Mouse (Mus musculus): Measurements from ENCODE around the gene Lrrc41. TPM values are rescaled to one million over a fixed set of nuclear protein-coding genes. Genes with fewer than 3 reads are reported as not detected.

Lrrc41 gene
- total and polyA plus RNA-seq, 3 experiments = 64.4 to 73.3 TPM; not detected in 1

- Histone ChIP-seq H3K27ac (ENCODE audit: control insufficient read depth, low read depth, low read length) (no peak overlapping the region), H3K4me1 (ENCODE audit: control insufficient read depth in 1 of 2, insufficient read depth in 2 of 2, low read length in 2 of 2) (0 out of 4 replicates have a peak, but pooled peaks cover 0 to 3% of the 10 kb centered on the region in 2 experiments), H3K9me3 (replicated peaks; ENCODE audit: insufficient read depth, low read length) (no peaks in the 10 kb centered on the region), H3K27me3 (ENCODE audit: control insufficient read depth in 1 of 2, insufficient read depth in 2 of 2, low read length in 2 of 2) (no peaks in the 10 kb centered on the region), H3K4me3 (ENCODE audit: control insufficient read depth in 1 of 2, insufficient read depth in 1 of 2, low read depth in 2 of 2, low read length in 2 of 2) (peak overlapping the region; percentile 54 to 88), H3K9ac (ENCODE audit: control insufficient read depth, low read depth, low read length, poor library complexity, severe bottlenecking) (peak overlapping the region; percentile 59), H3K36me3 (ENCODE audit: control insufficient read depth in 1 of 2, insufficient read depth in 2 of 2, low read length in 2 of 2) (no peaks in the 10 kb centered on the region), H3K79me2 (ENCODE audit: control insufficient read depth, insufficient read depth, low read length, poor library complexity) (no peaks in the 10 kb centered on the region)
- DNase-seq (ENCODE audit: low read depth, low spot score) = peak; percentile 67
- TF ChIP-seq UBTF (IDR thresholded peaks at IDR 0.05; ENCODE audit: borderline replicate concordance, insufficient read depth, low read depth, low read length) (peak; percentile 17; the same call in 1 of the 2 replicates), USF1 (IDR thresholded peaks at IDR 0.05; ENCODE audit: low read depth, low read length) (no peak), MXI1 (IDR thresholded peaks at IDR 0.05; ENCODE audit: low read depth, low read length) (peak; percentile 99), SMC3 (IDR thresholded peaks at IDR 0.05; ENCODE audit: low read depth, low read length) (no peak), EP300 (IDR thresholded peaks at IDR 0.05; ENCODE audit: low read depth in 1 of 2, low read length in 2 of 2) (peak in 1 of 2 experiments; percentile 25; a peak in 1 of 4 replicates), TAL1 (IDR thresholded peaks at IDR 0.05; ENCODE audit: low read length) (no peak), MAZ (IDR thresholded peaks at IDR 0.05; ENCODE audit: low read depth, low read length) (peak; percentile 92)
Measured at GRCm38 (mm10) chr4:116143891-116144717, 69.0 kb downstream of the Lrrc41 start.

Other genes starting within 250 kb of the Lrrc41 start
- 11.2 and 17.7 TPM in 2 replicates for gene Mob3c, start 247.2 kb upstream of the Lrrc41 start, total RNA-seq (2012; rRNA removed)
- 1 to 10 TPM in 1 of 2 experiments, not detected in 1; 9.5 TPM for gene Mob3c, start 247.2 kb upstream of the Lrrc41 start, polyA plus RNA-seq (2012; ENCODE audit: insufficient read depth in 1 of 2, insufficient read length in 2 of 2, low read depth in 1 of 2, low replicate concordance in 2 of 2, missing spikeins in 1 of 2)
- gene Mknk1, start 236.1 kb upstream of the Lrrc41 start, total RNA-seq (2012; rRNA removed) = 24.0 and 25.8 TPM in 2 replicates
- 10 to 100 TPM in 1 of 2 experiments, not detected in 1; 38.5 TPM for gene Mknk1, start 236.1 kb upstream of the Lrrc41 start, polyA plus RNA-seq (2012; ENCODE audit: insufficient read depth in 1 of 2, insufficient read length in 2 of 2, low read depth in 1 of 2, low replicate concordance in 2 of 2, missing spikeins in 1 of 2)
- not detected in 2 replicates for gene Kncn, start 190.9 kb upstream of the Lrrc41 start, total RNA-seq (2012; rRNA removed)
- not detected for gene Kncn, start 190.9 kb upstream of the Lrrc41 start, polyA plus RNA-seq (2012; ENCODE audit: insufficient read depth in 1 of 2, insufficient read length in 2 of 2, low read depth in 1 of 2, low replicate concordance in 2 of 2, missing spikeins in 1 of 2)
- gene 6430628N08Rik, start 184.6 kb upstream of the Lrrc41 start, total RNA-seq (2012; rRNA removed) = not detected in 2 replicates
- gene 6430628N08Rik, start 184.6 kb upstream of the Lrrc41 start, polyA plus RNA-seq (2012; ENCODE audit: insufficient read depth in 1 of 2, insufficient read length in 2 of 2, low read depth in 1 of 2, low replicate concordance in 2 of 2, missing spikeins in 1 of 2) = not detected
- 0.16 and 0.19 TPM in 2 replicates for gene Dmbx1, start 135.3 kb upstream of the Lrrc41 start, total RNA-seq (2012; rRNA removed)
- gene Dmbx1, start 135.3 kb upstream of the Lrrc41 start, polyA plus RNA-seq (2012; ENCODE audit: insufficient read depth in 1 of 2, insufficient read length in 2 of 2, low read depth in 1 of 2, low replicate concordance in 2 of 2, missing spikeins in 1 of 2) = 1 to 10 TPM in 1 of 2 experiments, not detected in 1; 2.3 TPM
- gene Faah, start 57.3 kb upstream of the Lrrc41 start, total RNA-seq (2012; rRNA removed) = 7.5 and 10.8 TPM in 2 replicates
- gene Faah, start 57.3 kb upstream of the Lrrc41 start, polyA plus RNA-seq (2012; ENCODE audit: insufficient read depth in 1 of 2, insufficient read length in 2 of 2, low read depth in 1 of 2, low replicate concordance in 2 of 2, missing spikeins in 1 of 2) = 10 to 100 TPM in 1 of 2 experiments, not detected in 1; 22.2 TPM
- gene Nsun4, start 21.4 kb upstream of the Lrrc41 start, total RNA-seq (2012; rRNA removed) = 13.6 and 14.9 TPM in 2 replicates
- gene Nsun4, start 21.4 kb upstream of the Lrrc41 start, polyA plus RNA-seq (2012; ENCODE audit: insufficient read depth in 1 of 2, insufficient read length in 2 of 2, low read depth in 1 of 2, low replicate concordance in 2 of 2, missing spikeins in 1 of 2) = 10 to 100 TPM in 1 of 2 experiments, not detected in 1; 11.8 TPM
- 444 and 529 TPM in 2 replicates for gene Uqcrh, start 198 bp upstream of the Lrrc41 start, total RNA-seq (2012; rRNA removed)
- 100 to 1,000 TPM; 392 to 414 TPM for gene Uqcrh, start 198 bp upstream of the Lrrc41 start, polyA plus RNA-seq (2012; ENCODE audit: insufficient read depth in 1 of 2, insufficient read length in 2 of 2, low read depth in 1 of 2, low replicate concordance in 2 of 2, missing spikeins in 1 of 2)
- 25.0 and 29.4 TPM in 2 replicates for gene Rad54l, start 48.4 kb downstream of the Lrrc41 start, total RNA-seq (2012; rRNA removed)
- 10 to 100 TPM in 1 of 2 experiments, not detected in 1; 44.0 TPM for gene Rad54l, start 48.4 kb downstream of the Lrrc41 start, polyA plus RNA-seq (2012; ENCODE audit: insufficient read depth in 1 of 2, insufficient read length in 2 of 2, low read depth in 1 of 2, low replicate concordance in 2 of 2, missing spikeins in 1 of 2)
- gene Pomgnt1, start 48.6 kb downstream of the Lrrc41 start, total RNA-seq (2012; rRNA removed) = 29.1 and 35.3 TPM in 2 replicates
- gene Pomgnt1, start 48.6 kb downstream of the Lrrc41 start, polyA plus RNA-seq (2012; ENCODE audit: insufficient read depth in 1 of 2, insufficient read length in 2 of 2, low read depth in 1 of 2, low replicate concordance in 2 of 2, missing spikeins in 1 of 2) = 10 to 100 TPM in 1 of 2 experiments, not detected in 1; 33.6 TPM
- 0.85 and 1.2 TPM in 2 replicates for gene Lurap1, start 76.1 kb downstream of the Lrrc41 start, total RNA-seq (2012; rRNA removed)
- gene Lurap1, start 76.1 kb downstream of the Lrrc41 start, polyA plus RNA-seq (2012; ENCODE audit: insufficient read depth in 1 of 2, insufficient read length in 2 of 2, low read depth in 1 of 2, low replicate concordance in 2 of 2, missing spikeins in 1 of 2) = 1 to 10 TPM in 1 of 2 experiments, not detected in 1; 1.2 TPM
- gene Tspan1, start 92.3 kb downstream of the Lrrc41 start, total RNA-seq (2012; rRNA removed) = 0.08 TPM in 1 of 2 replicates, not detected in the other
- under 1 TPM in 1 of 2 experiments, not detected in 1; 0.03 TPM for gene Tspan1, start 92.3 kb downstream of the Lrrc41 start, polyA plus RNA-seq (2012; ENCODE audit: insufficient read depth in 1 of 2, insufficient read length in 2 of 2, low read depth in 1 of 2, low replicate concordance in 2 of 2, missing spikeins in 1 of 2)
- gene 1700042G07Rik, start 98.1 kb downstream of the Lrrc41 start, total RNA-seq (2012; rRNA removed) = not detected in 2 replicates
- gene 1700042G07Rik, start 98.1 kb downstream of the Lrrc41 start, polyA plus RNA-seq (2012; ENCODE audit: insufficient read depth in 1 of 2, insufficient read length in 2 of 2, low read depth in 1 of 2, low replicate concordance in 2 of 2, missing spikeins in 1 of 2) = not detected
- gene Gm49337, start 98.1 kb downstream of the Lrrc41 start, total RNA-seq (2012; rRNA removed) = not detected in 2 replicates
- gene Gm49337, start 98.1 kb downstream of the Lrrc41 start, polyA plus RNA-seq (2012; ENCODE audit: insufficient read depth in 1 of 2, insufficient read length in 2 of 2, low read depth in 1 of 2, low replicate concordance in 2 of 2, missing spikeins in 1 of 2) = not detected
- 1.1 and 2.5 TPM in 2 replicates for gene Pik3r3, start 146.3 kb downstream of the Lrrc41 start, total RNA-seq (2012; rRNA removed)
- 1 to 10 TPM in 1 of 2 experiments, not detected in 1; 2.1 TPM for gene Pik3r3, start 146.3 kb downstream of the Lrrc41 start, polyA plus RNA-seq (2012; ENCODE audit: insufficient read depth in 1 of 2, insufficient read length in 2 of 2, low read depth in 1 of 2, low replicate concordance in 2 of 2, missing spikeins in 1 of 2)